Mouse (Mus musculus): ENCODE measurements around the gene Klhl2.

Gene Klhl2

GRCm38 (mm10) chr8:64849897-64850541 is at the start of gene Klhl2:
Gene Klhl2, minus strand, starts transcription at chr8:64850017.
- DNase-seq (ENCODE audit: low read depth, low spot score): no peak

GRCm38 (mm10) chr8:64898710-64899109 is 48.9 kb upstream of the Klhl2 start:
- DNase-seq (ENCODE audit: low read depth, low spot score): no peak

GRCm38 (mm10) chr8:64896731-64897130 is 46.9 kb upstream of the Klhl2 start:
- no peak for DNase-seq (ENCODE audit: low read depth, low spot score)

DNA sequence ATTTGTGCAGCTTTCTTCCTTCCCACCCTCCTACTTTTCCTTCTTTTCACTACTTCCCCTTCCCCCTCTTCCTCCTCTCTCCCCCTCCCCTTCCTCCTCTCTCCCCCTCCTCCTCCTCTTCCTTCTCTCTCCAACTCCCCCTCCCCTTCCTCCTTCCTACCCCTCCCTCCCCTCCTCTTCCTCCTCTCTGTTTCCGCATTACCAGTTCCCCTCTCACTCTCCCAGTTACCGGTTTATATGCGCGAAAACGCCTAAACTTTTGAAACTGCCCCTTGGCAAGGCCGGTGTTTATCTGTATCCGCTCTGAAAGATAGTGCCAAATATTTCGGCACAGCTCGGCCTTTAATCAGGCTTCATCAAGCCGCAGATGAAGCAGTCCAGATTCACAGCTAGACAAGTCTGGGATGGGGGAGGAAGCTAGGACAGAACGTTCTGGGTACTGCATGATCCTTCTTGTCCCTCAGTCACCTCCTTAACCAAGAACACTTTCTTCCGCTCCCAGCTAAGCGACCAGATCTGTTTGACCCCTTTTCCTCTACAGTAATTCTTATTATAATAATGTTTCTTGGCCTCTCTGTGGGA is 30.9 kb upstream of the Klhl2 start:
- no peak for DNase-seq (ENCODE audit: low read depth, low spot score)

DNA sequence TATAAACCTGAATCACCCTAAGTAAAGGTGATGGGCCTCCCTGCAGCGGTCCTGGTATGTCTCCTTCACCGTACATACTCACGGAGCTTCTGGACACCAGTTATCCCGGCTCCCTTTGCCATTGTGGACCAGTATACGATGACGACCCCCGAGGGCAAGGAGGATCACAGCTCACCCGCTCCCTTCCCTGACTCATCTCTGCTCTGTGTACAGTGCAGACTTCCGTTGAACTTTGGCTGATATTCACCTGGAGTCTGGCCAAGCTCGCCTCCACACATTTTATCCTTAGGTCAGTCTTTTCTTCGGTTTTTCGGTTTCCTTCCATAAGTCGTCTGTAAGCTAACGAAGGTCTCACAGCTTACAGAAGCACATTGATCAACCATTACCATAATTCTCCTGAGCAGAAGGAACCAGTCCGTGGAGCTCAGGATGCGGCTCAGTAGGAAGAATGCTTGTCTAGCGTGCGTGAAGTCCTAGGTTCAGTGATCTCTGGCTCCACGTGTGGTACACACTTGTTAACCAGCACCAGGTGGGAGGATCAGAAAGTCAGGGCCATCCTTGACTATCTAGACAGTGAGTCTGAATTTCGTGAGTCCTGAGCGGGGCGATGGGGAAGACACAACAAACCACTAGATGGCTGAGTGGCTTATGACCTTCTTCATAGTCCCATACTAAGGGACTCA is 28.0 kb upstream of the Klhl2 start:
- DNase-seq (ENCODE audit: low read depth, low spot score): no peak

DNA sequence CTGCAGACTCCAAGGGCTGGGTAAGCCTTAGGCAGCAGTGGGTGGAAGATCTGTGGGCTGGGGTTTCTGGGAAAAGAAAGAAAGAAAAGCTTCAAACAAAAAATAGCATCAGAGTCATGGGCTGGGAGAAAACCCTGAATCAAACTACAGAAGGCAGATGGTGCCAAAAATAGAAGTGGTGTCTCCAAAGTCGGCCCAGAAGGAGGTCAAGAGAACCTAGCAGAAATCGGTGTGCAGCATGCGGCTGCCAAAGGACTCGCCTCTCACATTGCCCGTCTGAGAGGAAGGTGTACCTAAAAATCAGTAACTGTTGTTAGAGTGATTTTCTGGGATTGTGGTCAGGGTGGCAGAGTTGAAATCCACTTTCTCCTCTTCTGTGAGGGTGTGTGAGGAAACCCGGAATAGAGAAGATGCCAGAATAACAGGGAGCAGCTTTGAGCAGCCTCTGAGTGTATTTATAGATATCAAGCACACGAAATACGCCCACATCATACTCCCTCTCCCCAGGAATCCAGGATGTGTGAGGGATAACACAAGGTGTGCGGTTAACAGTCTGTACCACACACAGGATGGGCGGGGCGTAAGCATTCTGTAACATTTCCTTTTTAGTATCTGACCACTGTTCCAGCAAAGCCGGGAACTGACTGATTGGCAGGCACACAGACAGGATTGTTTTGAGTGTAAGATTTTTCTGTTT is 21.8 kb upstream of the Klhl2 start:
- DNase-seq (ENCODE audit: low read depth, low spot score): no peak

- no peak for DNase-seq (ENCODE audit: low read depth, low spot score)
Observed at GRCm38 (mm10) chr8:64870218-64870617, 20.4 kb upstream of the Klhl2 start.

- DNase-seq (ENCODE audit: low read depth, low spot score): no peak
Observed at GRCm38 (mm10) chr8:64849091-64849896, 523 bp downstream of the Klhl2 start.

GRCm38 (mm10) chr8:64848245-64848785 is 1.5 kb downstream of the Klhl2 start:
- no peak for DNase-seq (ENCODE audit: low read depth, low spot score)

GRCm38 (mm10) chr8:64847650-64848049 is 2.2 kb downstream of the Klhl2 start:
- no peak for DNase-seq (ENCODE audit: low read depth, low spot score)

- no peak for DNase-seq (ENCODE audit: low read depth, low spot score)
Observed at GRCm38 (mm10) chr8:64847241-64847640, 2.6 kb downstream of the Klhl2 start.

GRCm38 (mm10) chr8:64845314-64845713 is 4.5 kb downstream of the Klhl2 start:
- DNase-seq (ENCODE audit: low read depth, low spot score): no peak

DNA sequence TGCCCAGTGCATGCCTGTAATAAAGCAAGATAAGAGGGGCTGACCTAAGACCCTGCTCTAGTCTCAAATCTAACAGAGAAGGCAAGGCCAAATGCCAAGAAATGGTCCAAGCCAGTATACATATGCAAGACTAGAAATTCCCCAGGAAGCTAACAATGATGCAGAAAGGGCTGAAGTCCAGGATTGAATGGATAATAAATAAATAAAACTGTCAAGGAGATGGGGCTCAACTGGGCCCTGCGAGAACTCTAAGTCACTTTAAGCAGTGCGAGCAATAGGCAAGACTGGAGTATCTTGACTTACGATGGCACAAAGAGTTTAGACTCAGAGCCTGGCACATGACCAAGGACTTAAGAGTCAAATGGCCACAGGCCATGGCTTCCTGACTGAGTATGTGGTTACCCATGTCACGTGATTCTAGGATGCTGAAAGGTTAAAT is 5.8 kb downstream of the Klhl2 start:
- DNase-seq (ENCODE audit: low read depth, low spot score): no peak

DNA sequence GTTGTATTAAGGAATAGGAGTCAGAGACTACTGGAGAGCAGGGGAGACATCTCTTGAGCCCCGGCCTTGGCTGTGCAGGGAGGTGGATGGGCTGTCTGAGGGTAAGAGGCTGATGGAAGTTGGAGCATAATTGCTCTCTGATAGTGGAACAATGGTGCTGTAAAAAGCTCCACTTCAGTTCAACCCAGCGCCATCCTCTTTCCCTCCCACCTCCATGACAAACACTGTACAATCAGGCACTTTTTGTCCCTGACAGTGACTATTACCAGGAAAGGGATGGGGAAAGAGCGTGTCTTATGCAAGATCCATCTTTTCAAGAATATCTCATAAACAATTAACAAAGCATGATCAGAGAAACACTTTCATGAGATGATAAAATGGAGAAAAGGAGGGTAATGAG is 6.6 kb downstream of the Klhl2 start:
- no peak for DNase-seq (ENCODE audit: low read depth, low spot score)

GRCm38 (mm10) chr8:64841747-64842406 is 7.9 kb downstream of the Klhl2 start:
- DNase-seq (ENCODE audit: low read depth, low spot score): no peak

DNA sequence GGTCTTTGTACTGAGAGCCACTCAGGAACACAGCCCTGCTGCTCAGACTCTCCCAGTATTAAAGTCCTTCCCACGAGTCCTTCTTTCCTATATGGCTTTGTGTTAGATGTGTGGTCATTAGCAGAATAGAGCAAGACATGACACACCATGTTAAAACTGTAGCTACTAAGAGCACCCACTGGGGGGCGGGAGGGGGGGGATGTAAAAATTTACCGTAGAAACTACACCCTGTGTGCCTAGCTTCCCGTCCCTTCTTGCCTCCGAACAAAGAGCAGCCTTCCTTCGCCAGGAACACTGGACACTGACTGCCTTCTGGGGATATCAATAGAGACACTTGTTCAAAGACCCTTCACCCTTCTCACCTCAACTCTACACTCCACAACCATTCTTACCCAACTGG is 10.2 kb downstream of the Klhl2 start:
- DNase-seq (ENCODE audit: low read depth, low spot score): no peak

DNA sequence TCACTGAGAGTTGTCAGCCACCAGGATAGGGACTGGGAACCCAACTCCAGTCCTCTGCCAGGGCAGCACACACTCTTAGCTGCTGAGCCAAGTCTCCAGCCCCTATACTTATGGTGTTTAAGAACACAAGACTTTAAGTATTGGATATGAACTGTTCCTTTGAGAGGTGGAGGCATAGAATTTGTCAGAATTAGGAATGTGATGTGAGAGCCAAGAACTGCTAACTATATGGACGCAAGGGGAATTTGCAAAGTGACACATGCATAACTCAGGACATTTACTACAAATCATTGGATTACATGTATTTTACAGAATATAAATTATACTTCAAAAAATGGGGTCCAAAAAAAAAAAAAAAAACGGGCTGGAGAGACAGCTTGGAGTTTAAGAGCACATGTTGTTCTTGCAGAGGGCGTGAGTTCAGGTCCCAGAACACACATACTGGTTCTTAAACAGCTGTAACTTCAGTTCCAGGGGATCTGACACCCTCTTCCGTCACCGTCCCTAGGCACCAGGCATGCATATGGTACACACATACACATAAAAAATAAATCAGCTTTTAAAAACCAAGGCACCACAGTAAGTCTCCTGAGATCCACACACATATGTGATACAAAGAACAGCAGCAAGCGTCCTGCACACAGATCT is 14.2 kb downstream of the Klhl2 start:
- DNase-seq (ENCODE audit: low read depth, low spot score): no peak

DNA sequence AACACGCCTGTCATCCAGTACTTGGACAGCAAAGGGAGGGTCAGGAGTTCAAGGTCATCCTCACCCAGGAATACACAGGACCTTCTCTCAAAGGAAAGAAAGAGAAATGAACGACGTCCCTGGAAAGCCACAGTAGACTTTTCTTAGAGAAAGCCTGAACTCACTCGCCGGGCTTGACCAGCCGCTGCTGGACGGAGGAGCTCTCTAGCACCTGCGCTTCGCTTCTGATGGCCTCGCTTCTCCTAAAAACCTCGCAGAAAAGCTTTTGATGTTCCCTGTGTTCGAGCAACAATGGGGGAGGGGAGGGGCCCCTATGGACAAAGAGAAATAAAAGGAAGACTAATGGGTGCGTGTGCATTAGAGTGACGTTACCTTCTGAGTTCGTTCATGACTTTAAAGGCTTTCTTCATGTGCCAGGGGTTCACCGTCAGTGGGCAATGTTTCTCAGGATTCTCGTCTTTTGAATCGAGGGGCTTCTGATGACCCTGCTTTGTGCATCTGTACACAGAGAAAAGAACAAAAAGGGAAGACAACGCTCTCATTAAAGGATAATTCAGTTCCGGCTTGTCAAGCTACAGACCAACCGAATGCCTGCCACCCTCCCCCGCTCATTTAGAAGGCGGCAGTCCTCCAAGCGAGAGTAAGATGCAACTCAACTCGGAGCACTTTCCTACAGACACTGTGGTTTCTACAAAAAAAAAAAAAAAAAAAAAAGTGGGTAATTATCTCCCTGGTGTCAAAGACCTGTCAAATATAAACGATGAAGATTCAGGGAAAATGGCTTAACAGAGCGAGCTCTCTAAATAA is 15.5 kb downstream of the Klhl2 start:
- no peak for DNase-seq (ENCODE audit: low read depth, low spot score)

- DNase-seq (ENCODE audit: low read depth, low spot score): no peak
Observed at GRCm38 (mm10) chr8:64832581-64833135, 17.2 kb downstream of the Klhl2 start.
